Mouse (Mus musculus) hindbrain, embryonic 14.5 days (tissue): ENCODE measurements around the gene Col26a1. TPM values are rescaled to one million over a fixed set of nuclear protein-coding genes. Genes with fewer than 3 reads are reported as not detected.
"Not testable (repeated sequence)": the region's sequence is repeated elsewhere in the genome, so short reads cannot be mapped to it uniquely, and the experiment has no call there.

Source experiments
- ATAC-seq: fragments of 200-750 bp; cut with Nextera tagmentation; 2 replicates; pipeline ENCODE4 v1.8.0; 2017; ENCODE audit warnings: moderate number of reproducible peaks, mild to moderate bottlenecking, moderate TSS enrichment, moderate library complexity; ENCODE audit not compliant: low FRiP score
- DNase-seq: peaks from one replicate; pipeline ENCODE4 v3.0.0-alpha.2; 2015; ENCODE audit warnings: low spot score
- H3K27ac ChIP-seq: fragments of 300-500 bp; sonication (generic); 2 replicates; pipeline ENCODE4 v1.5.1; 2014; ENCODE audit warnings: mild to moderate bottlenecking, moderate library complexity
- H3K27me3 ChIP-seq: fragments of 300-500 bp; sonication (generic); 2 replicates; pipeline ENCODE4 v1.6.1; 2014; ENCODE audit warnings: mild to moderate bottlenecking, low read length, mixed read lengths; ENCODE audit not compliant: control insufficient read depth, insufficient read depth
- H3K36me3 ChIP-seq: fragments of 300-500 bp; sonication (generic); replicated peaks from 2 replicates; pipeline ENCODE4 v1.6.1; 2014; ENCODE audit not compliant: control insufficient read depth, insufficient read depth
- H3K4me1 ChIP-seq: fragments of 300-500 bp; sonication (generic); replicated peaks from 2 replicates; pipeline ENCODE4 v1.6.1; 2014; ENCODE audit warnings: antibody characterized with exemption, low read length, mixed read lengths; ENCODE audit not compliant: control insufficient read depth, insufficient read depth
- H3K4me2 ChIP-seq: fragments of 300-500 bp; sonication (generic); replicated peaks from 2 replicates; pipeline ENCODE4 v1.6.1; 2014; ENCODE audit warnings: mild to moderate bottlenecking, moderate library complexity
- H3K4me3 ChIP-seq: fragments of 300-500 bp; sonication (generic); replicated peaks from 2 replicates; pipeline ENCODE4 v1.5.1; 2014; ENCODE audit warnings: mild to moderate bottlenecking, low read length
- H3K9ac ChIP-seq: fragments of 300-500 bp; sonication (generic); 2 replicates; pipeline ENCODE4 v1.6.1; 2014
- H3K9me3 ChIP-seq: fragments of 300-500 bp; sonication (generic); 2 replicates; pipeline ENCODE4 v1.6.1; 2016; ENCODE audit warnings: low read length; ENCODE audit not compliant: control insufficient read depth
- WGBS: fragments of 180-500 bp; shearing (Covaris S2); extraction: QIAGEN DNeasy Blood & Tissue Kit; methylation state at CpG from one replicate; pipeline ENCODE4 v1.1.7; 2014; 5-methylcytosine and 5-hydroxymethylcytosine counted together
- polyA plus RNA-seq: library from polyadenylated mRNA; unstranded; fragments of >200 nt; fragmentation: Nextera tagmentation; extraction: Ambion mirVana; gene quantifications from 2 replicates; pipeline ENCODE4 v1.2.1, GENCODE M21; 2014

Gene Col26a1
- polyA plus RNA-seq, 1 experiment from 2014 or later: 27.5 TPM

- DNase-seq: no peak
Observed at GRCm38 (mm10) chr5:136752104-136752503, 130.9 kb downstream of the Col26a1 start.

GRCm38 (mm10) chr5:136746596-136746995 lies 136.4 kb downstream of the Col26a1 start:
- H3K36me3 ChIP-seq: no peaks in the 10 kb centered on the region

More at GRCm38 (mm10) chr5:136752104-136752503, 130.9 kb downstream of the Col26a1 start:
- Histone ChIP-seq H3K4me1 (no peaks in the 10 kb centered on the region), H3K27ac (no peak overlapping the region), H3K4me2 (no peak overlapping the region), H3K36me3 (no peaks in the 10 kb centered on the region), H3K4me3 (no peak overlapping the region), H3K27me3 (no peaks in the 10 kb centered on the region), H3K9ac (no peak overlapping the region), H3K9me3 (no peaks in the 10 kb centered on the region)
- WGBS: 99% methylated on average over 19 of the region's 19 CpGs
- ATAC-seq: no peak

GRCm38 (mm10) chr5:136738918-136739317 lies 144.1 kb downstream of the Col26a1 start:
- Histone ChIP-seq H3K4me2 (no peak overlapping the region), H3K27ac (no peak overlapping the region), H3K27me3 (no peaks in the 10 kb centered on the region), H3K36me3 (no peaks in the 10 kb centered on the region), H3K4me3 (no peak overlapping the region), H3K9ac (no peak overlapping the region), H3K9me3 (no peaks in the 10 kb centered on the region), H3K4me1 (no peaks in the 10 kb centered on the region)
- no peak for ATAC-seq
- DNase-seq: no peak
- 58% methylated on average over 6 of the region's 6 CpGs for WGBS

More at GRCm38 (mm10) chr5:136746596-136746995, 136.4 kb downstream of the Col26a1 start:
- no peak overlapping the region for H3K9ac ChIP-seq
- H3K4me3 ChIP-seq: no peak overlapping the region
- ATAC-seq (no peak), DNase-seq (no peak)
- WGBS: 75% methylated on average over 9 of the region's 9 CpGs
- no peak overlapping the region for H3K27ac ChIP-seq
- no peaks in the 10 kb centered on the region for H3K9me3 ChIP-seq
- no peaks in the 10 kb centered on the region for H3K4me1 ChIP-seq
- H3K27me3 ChIP-seq: no peaks in the 10 kb centered on the region
- no peak overlapping the region for H3K4me2 ChIP-seq

GRCm38 (mm10) chr5:136726271-136726670 lies 156.7 kb downstream of the Col26a1 start:
- DNase-seq, H3K27ac ChIP-seq, H3K36me3 ChIP-seq, H3K9me3 ChIP-seq, H3K4me1 ChIP-seq, H3K9ac ChIP-seq, H3K27me3 ChIP-seq, H3K4me2 ChIP-seq, ATAC-seq, H3K4me3 ChIP-seq: not testable (repeated sequence)
- WGBS: 81% methylated on average over 4 of the region's 5 CpGs

GRCm38 (mm10) chr5:136721596-136721995 lies 161.4 kb downstream of the Col26a1 start:
- no peak overlapping the region for H3K4me3 ChIP-seq
- no peaks in the 10 kb centered on the region for H3K27me3 ChIP-seq
- no peak overlapping the region for H3K27ac ChIP-seq
- WGBS: 82% methylated on average over 5 of the region's 5 CpGs
- ATAC-seq (no peak), DNase-seq (no peak)
- no peak overlapping the region for H3K4me2 ChIP-seq
- H3K4me1 ChIP-seq: no peaks in the 10 kb centered on the region
- no peak overlapping the region for H3K9ac ChIP-seq
- no peaks in the 10 kb centered on the region for H3K36me3 ChIP-seq
- no peaks in the 10 kb centered on the region for H3K9me3 ChIP-seq

DNA sequence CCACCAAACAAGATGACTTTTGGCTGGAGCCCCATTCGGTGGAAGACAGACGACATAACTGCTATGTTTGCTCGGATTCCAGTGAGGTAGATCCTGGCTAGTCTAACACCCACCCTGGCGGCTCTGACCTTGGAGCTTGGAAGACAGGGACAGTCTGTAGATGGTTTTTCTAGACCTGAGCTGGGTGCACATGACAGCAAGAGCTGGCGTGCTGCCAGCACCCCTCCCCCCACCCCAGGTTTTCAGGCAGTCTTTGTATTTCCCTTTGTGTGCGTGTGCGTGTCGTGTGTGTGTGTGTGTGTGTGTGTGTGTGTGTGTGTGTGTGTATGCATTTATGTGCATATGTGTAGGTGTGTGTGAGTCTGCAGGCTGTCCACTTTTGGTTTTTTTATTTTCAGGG lies 164.4 kb downstream of the Col26a1 start:
- DNase-seq: peak; percentile 34
- H3K4me1 ChIP-seq: peaks cover 8% of the 10 kb centered on the region
- no peaks in the 10 kb centered on the region for H3K27me3 ChIP-seq
- no peak overlapping the region for H3K4me3 ChIP-seq
- WGBS: 63% methylated on average over 8 of the region's 8 CpGs
- no peak overlapping the region for H3K27ac ChIP-seq
- ATAC-seq: no peak
- no peaks in the 10 kb centered on the region for H3K36me3 ChIP-seq
- H3K4me2 ChIP-seq: no peak overlapping the region
- no peaks in the 10 kb centered on the region for H3K9me3 ChIP-seq
- no peak overlapping the region for H3K9ac ChIP-seq

DNA sequence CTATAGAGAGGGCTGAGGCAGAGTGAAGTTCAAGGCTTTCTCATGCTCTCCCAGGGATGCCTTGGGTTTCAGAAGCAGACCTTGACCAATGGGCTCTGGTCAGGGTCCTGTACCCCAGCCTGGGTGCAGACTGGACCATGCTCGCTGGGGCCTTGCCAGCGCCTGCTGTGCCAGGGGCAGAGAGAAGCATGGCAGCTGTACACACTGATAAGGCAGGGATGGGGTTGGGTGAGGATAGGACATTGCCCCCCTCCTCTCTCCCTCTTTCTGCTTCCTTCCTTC lies 165.5 kb downstream of the Col26a1 start:
- Histone ChIP-seq H3K4me1 (peaks cover 8% of the 10 kb centered on the region), H3K27ac (no peak overlapping the region), H3K9ac (no peak overlapping the region), H3K9me3 (no peaks in the 10 kb centered on the region), H3K27me3 (no peaks in the 10 kb centered on the region), H3K4me3 (no peak overlapping the region), H3K36me3 (no peaks in the 10 kb centered on the region), H3K4me2 (no peak overlapping the region)
- DNase-seq (no peak), ATAC-seq (no peak)
- 85% methylated on average over 2 of the region's 2 CpGs for whole genome bisulfite sequencing

DNA sequence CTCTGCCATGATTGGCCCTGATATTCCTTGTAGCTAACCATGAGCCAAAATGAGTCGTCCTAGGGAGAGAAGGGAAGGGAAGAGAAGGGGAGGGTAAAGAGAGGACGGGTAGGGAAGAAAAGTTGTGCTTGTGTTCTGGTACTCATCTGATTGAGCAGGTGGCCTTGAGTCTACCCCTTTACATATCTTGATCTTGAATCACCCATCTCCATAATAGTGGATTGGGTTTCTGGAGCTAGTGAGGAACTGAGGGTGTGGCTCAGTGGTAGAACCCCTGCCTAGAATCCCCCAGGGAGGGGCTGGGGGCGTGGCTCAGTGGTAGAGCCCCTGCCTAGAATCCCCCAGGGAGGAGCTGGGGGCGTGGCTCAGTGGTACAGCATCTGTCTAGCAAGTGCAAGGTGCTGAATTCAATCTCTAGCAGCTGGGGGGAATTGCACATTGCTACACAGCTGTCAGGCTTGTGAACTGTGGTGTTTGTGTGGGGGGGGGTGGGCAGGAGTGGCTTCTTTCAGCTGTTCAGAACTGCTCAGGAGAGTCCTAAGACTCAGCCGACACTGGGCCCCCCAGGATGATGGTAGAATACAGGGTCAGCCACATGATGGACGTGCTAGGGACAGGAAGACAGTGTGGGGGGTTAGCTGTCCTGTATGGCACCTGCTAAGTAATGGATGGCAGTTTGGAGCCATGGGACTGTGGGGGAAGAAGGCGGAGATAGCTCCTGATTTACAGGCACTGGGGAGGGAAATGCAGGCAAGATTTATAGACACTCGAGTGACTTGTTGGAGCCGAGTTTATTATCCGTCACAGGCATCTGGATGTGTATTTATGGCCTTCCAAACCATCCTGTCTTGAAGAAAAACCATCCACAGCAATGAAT lies 166.1 kb downstream of the Col26a1 start:
- peaks cover 8% of the 10 kb centered on the region for H3K4me1 ChIP-seq
- DNase-seq (no peak), ATAC-seq (no peak)
- WGBS: 60% methylated on average over 10 of the region's 10 CpGs
- no peaks in the 10 kb centered on the region for H3K36me3 ChIP-seq
- H3K27ac ChIP-seq: no peak overlapping the region
- H3K4me3 ChIP-seq: no peak overlapping the region
- H3K9ac ChIP-seq: no peak overlapping the region
- no peak overlapping the region for H3K4me2 ChIP-seq
- H3K9me3 ChIP-seq: no peaks in the 10 kb centered on the region
- H3K27me3 ChIP-seq: no peaks in the 10 kb centered on the region

DNA sequence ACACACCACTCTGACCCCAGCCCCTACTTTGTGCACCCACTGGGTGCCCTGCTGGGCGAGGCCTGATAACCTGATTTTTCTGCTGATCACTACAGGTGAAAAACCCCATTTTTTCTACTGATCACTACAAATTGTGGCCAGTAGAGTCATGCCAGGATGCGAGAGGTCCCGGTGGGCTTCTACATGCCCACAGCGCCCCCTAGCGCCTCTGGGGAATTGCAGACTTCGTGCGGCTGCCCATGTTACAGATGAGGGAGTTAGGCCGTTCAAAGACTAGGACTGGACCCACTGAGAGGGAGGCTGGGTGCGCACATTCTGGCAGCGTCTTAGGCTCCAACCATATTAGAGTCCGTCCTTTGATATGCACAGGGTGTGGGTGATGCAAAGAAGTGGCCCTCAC lies 168.1 kb downstream of the Col26a1 start:
- Histone ChIP-seq H3K9ac (no peak overlapping the region), H3K9me3 (no peaks in the 10 kb centered on the region), H3K4me2 (peak overlapping the region; percentile 19; the same call in 1 of the 2 replicates), H3K4me1 (peaks cover 8% of the 10 kb centered on the region), H3K4me3 (no peak overlapping the region), H3K36me3 (no peaks in the 10 kb centered on the region), H3K27me3 (no peaks in the 10 kb centered on the region), H3K27ac (no peak overlapping the region)
- peak; percentile 57 for DNase-seq
- ATAC-seq: no peak
- WGBS: 24% methylated on average over 11 of the region's 11 CpGs
